Mouse (Mus musculus): Measurements from ENCODE around the gene Crbn.

Crbn gene

GRCm38 (mm10) chr6:106765892-106766291 is 34.0 kb downstream of the Crbn start:
- no peak for DNase-seq (ENCODE audit: low spot score)

GRCm38 (mm10) chr6:106761486-106761885 is 38.4 kb downstream of the Crbn start:
- no peak for DNase-seq (ENCODE audit: low spot score)

GRCm38 (mm10) chr6:106760473-106761218 is 39.2 kb downstream of the Crbn start:
- DNase-seq (ENCODE audit: low spot score) = no peak

- DNase-seq (ENCODE audit: low spot score) = no peak
These were observed 41.6 kb downstream of the Crbn start for GRCm38 (mm10) chr6:106758299-106758698.

- no peak for DNase-seq (ENCODE audit: low spot score)
These were observed 49.6 kb downstream of the Crbn start for GRCm38 (mm10) chr6:106750291-106750690.

GRCm38 (mm10) chr6:106748887-106749388 is 50.9 kb downstream of the Crbn start, which contains the start of gene Il5ra:
TSS of gene Il5ra (minus strand) at chr6:106749037.
- no peak for DNase-seq (ENCODE audit: low spot score)

- DNase-seq (ENCODE audit: low spot score) = no peak
These were observed 52.1 kb downstream of the Crbn start for GRCm38 (mm10) chr6:106747804-106748203.

- no peak for DNase-seq (ENCODE audit: low spot score)
These were observed 52.6 kb downstream of the Crbn start for GRCm38 (mm10) chr6:106747251-106747650.

GRCm38 (mm10) chr6:106745673-106746394 is 54.0 kb downstream of the Crbn start:
- DNase-seq (ENCODE audit: low spot score) = no peak

- DNase-seq (ENCODE audit: low spot score) = no peak
These were observed 56.2 kb downstream of the Crbn start for GRCm38 (mm10) chr6:106743556-106744233.

- DNase-seq (ENCODE audit: low spot score) = no peak
These were observed 59.5 kb downstream of the Crbn start for GRCm38 (mm10) chr6:106740244-106740825.

- no peak for DNase-seq (ENCODE audit: low spot score)
These were observed 61.6 kb downstream of the Crbn start for GRCm38 (mm10) chr6:106738229-106738628.

- no peak for DNase-seq (ENCODE audit: low spot score)
These were observed 67.3 kb downstream of the Crbn start for GRCm38 (mm10) chr6:106732563-106732962.

Measured in ovary, postnatal 36 days (tissue).